Mouse (Mus musculus) midbrain, postnatal 0 days (tissue): ENCODE measurements at regions not wholly inside any gene's neighbourhood (a gene's known extent, or its start where the extent isn't known, plus 50 kb on each side); places are given as distances from the start of the nearest gene placed in this dataset.

Experiments
- ATAC-seq: fragments of 200-750 bp; cut with Nextera tagmentation; 2 replicates; pipeline ENCODE4 v1.8.0; 2017; ENCODE audit warnings: moderate number of reproducible peaks, mild to moderate bottlenecking, moderate TSS enrichment, moderate library complexity; ENCODE audit not compliant: low FRiP score
- DNase-seq: peaks from one replicate; pipeline ENCODE4 v3.0.0-alpha.2; 2015; ENCODE audit warnings: low spot score
- H3K27ac ChIP-seq: fragments of 300-500 bp; sonication (generic); 2 replicates; pipeline ENCODE4 v1.5.1; 2014; ENCODE audit warnings: low read depth, mild to moderate bottlenecking, low read length, mixed read lengths
- H3K27me3 ChIP-seq: fragments of 300-500 bp; sonication (generic); 2 replicates; pipeline ENCODE4 v1.6.1; 2014; ENCODE audit warnings: low read length, control low read depth, mixed read lengths; ENCODE audit not compliant: insufficient read depth
- H3K36me3 ChIP-seq: fragments of 300-500 bp; sonication (generic); 2 replicates; pipeline ENCODE4 v1.6.1; 2014; ENCODE audit warnings: low read length, control low read depth, mixed read lengths; ENCODE audit not compliant: insufficient read depth
- H3K4me1 ChIP-seq: fragments of 300-500 bp; sonication (generic); 2 replicates; pipeline ENCODE4 v1.6.1; 2014; ENCODE audit warnings: mild to moderate bottlenecking, control low read depth, antibody characterized with exemption, low read length, mixed read lengths; ENCODE audit not compliant: insufficient read depth
- H3K4me2 ChIP-seq: fragments of 300-500 bp; sonication (generic); 2 replicates; pipeline ENCODE4 v1.6.1; 2014; ENCODE audit warnings: low read depth, mild to moderate bottlenecking, low read length, mixed read lengths; ENCODE audit not compliant: poor library complexity, severe bottlenecking
- H3K4me3 ChIP-seq: fragments of 300-500 bp; sonication (generic); 2 replicates; pipeline ENCODE4 v1.5.1; 2014; ENCODE audit warnings: low read depth, mild to moderate bottlenecking, low read length, moderate library complexity
- H3K9ac ChIP-seq: fragments of 300-500 bp; sonication (generic); replicated peaks from 2 replicates; pipeline ENCODE4 v1.6.1; 2014; ENCODE audit warnings: mild to moderate bottlenecking, low read length, moderate library complexity, mixed read lengths; ENCODE audit not compliant: poor library complexity, severe bottlenecking
- H3K9me3 ChIP-seq: fragments of 300-500 bp; sonication (generic); 2 replicates; pipeline ENCODE4 v1.6.1; 2016; ENCODE audit warnings: low read length, control low read depth
- CTCF ChIP-seq: IDR thresholded peaks from 2 replicates; pipeline ENCODE4 v1.5.1; 2016; ENCODE audit warnings: antibody characterized with exemption, mild to moderate bottlenecking
- WGBS: fragments of 180-500 bp; shearing (Covaris S2); extraction: QIAGEN DNeasy Blood & Tissue Kit; methylation state at CpG from one replicate; pipeline ENCODE4 v1.1.7; 2014; 5-methylcytosine and 5-hydroxymethylcytosine counted together

- Histone ChIP-seq H3K9me3 (no peaks in the 10 kb centered on the region), H3K9ac (no peak overlapping the region)
- TF ChIP-seq CTCF = no peak
These were observed 52.0 kb upstream of the Akirin2 start for GRCm38 (mm10) chr4:34498781-34499180.

GRCm38 (mm10) chr4:34499731-34500130 is 51.0 kb upstream of the Akirin2 start:
- Histone ChIP-seq H3K27ac (no peak overlapping the region), H3K27me3 (no peaks in the 10 kb centered on the region), H3K4me2 (no peak overlapping the region), H3K4me1 (no peaks in the 10 kb centered on the region), H3K9ac (no peak overlapping the region), H3K36me3 (no peaks in the 10 kb centered on the region), H3K9me3 (no peaks in the 10 kb centered on the region), H3K4me3 (no peak overlapping the region)
- DNase-seq (no peak), ATAC-seq (no peak)
- no peak for TF ChIP-seq CTCF
- 93% methylated on average over 3 of the region's 3 CpGs for WGBS

More at GRCm38 (mm10) chr4:34498781-34499180, 52.0 kb upstream of the Akirin2 start:
- Histone ChIP-seq H3K4me3 (no peak overlapping the region), H3K36me3 (no peaks in the 10 kb centered on the region), H3K27ac (no peak overlapping the region), H3K4me1 (no peaks in the 10 kb centered on the region), H3K4me2 (no peak overlapping the region), H3K27me3 (no peaks in the 10 kb centered on the region)
- 96% methylated on average over 7 of the region's 7 CpGs for WGBS
- no peak for ATAC-seq
- no peak for DNase-seq
